Mouse (Mus musculus) limb, embryonic 12.5 days (tissue): ENCODE results near the gene Atp6v1g1. TPM values are rescaled to one million over a fixed set of nuclear protein-coding genes. Genes with fewer than 3 reads are reported as not detected.

Source experiments
- ATAC-seq: fragments of 200-750 bp; cut with Nextera tagmentation; 2 replicates; pipeline ENCODE4 v1.8.0; 2017; ENCODE audit warnings: low read depth, moderate TSS enrichment; ENCODE audit not compliant: insufficient number of reproducible peaks, insufficient read depth, low FRiP score, low TSS enrichment
- H3K27ac ChIP-seq: fragments of 300-500 bp; sonication (generic); 2 replicates; pipeline ENCODE4 v1.5.1; 2016; ENCODE audit warnings: mild to moderate bottlenecking, moderate library complexity
- H3K27me3 ChIP-seq: fragments of 300-500 bp; sonication (generic); 2 replicates; pipeline ENCODE4 v1.6.1; 2016; ENCODE audit warnings: mild to moderate bottlenecking, moderate library complexity
- H3K36me3 ChIP-seq: fragments of 300-500 bp; sonication (generic); 2 replicates; pipeline ENCODE4 v1.6.1; 2016; ENCODE audit warnings: mild to moderate bottlenecking, moderate library complexity
- H3K4me1 ChIP-seq: fragments of 300-500 bp; sonication (generic); replicated peaks from 2 replicates; pipeline ENCODE4 v1.6.1; 2016
- H3K4me2 ChIP-seq: fragments of 300-500 bp; sonication (generic); 2 replicates; pipeline ENCODE4 v1.6.1; 2016; ENCODE audit warnings: mild to moderate bottlenecking, moderate library complexity
- H3K4me3 ChIP-seq: fragments of 300-500 bp; sonication (generic); replicated peaks from 2 replicates; pipeline ENCODE4 v1.5.1; 2016; ENCODE audit warnings: mild to moderate bottlenecking
- H3K9ac ChIP-seq: fragments of 300-500 bp; sonication (generic); replicated peaks from 2 replicates; pipeline ENCODE4 v1.6.1; 2016; ENCODE audit warnings: mild to moderate bottlenecking, moderate library complexity
- H3K9me3 ChIP-seq: fragments of 300-500 bp; sonication (generic); 2 replicates; pipeline ENCODE4 v1.6.1; 2016; ENCODE audit warnings: mild to moderate bottlenecking, moderate library complexity
- WGBS: fragments of 180-500 bp; shearing (Covaris S2); methylation state at CpG from one replicate; pipeline ENCODE4 v1.1.7; 2016; 5-methylcytosine and 5-hydroxymethylcytosine counted together
- polyA plus RNA-seq: library from polyadenylated mRNA; unstranded; fragments of >200 nt; fragmentation: Nextera tagmentation; extraction: Ambion mirVana; gene quantifications from 2 replicates; pipeline ENCODE4 v1.2.1, GENCODE M21; 2016

Gene Atp6v1g1
- polyA plus RNA-seq, 1 experiment from 2014 or later: 317 TPM

GRCm38 (mm10) chr4:63515021-63515420, 29.6 kb upstream of the Atp6v1g1 start:
- H3K9me3 ChIP-seq: no peaks in the 10 kb centered on the region
- H3K4me1 ChIP-seq: peaks cover 12% of the 10 kb centered on the region; the same call in 1 of the 2 replicates
- H3K27ac ChIP-seq: no peak overlapping the region
- H3K27me3 ChIP-seq: no peaks in the 10 kb centered on the region
- no peak for ATAC-seq
- no peak overlapping the region for H3K4me3 ChIP-seq
- 82% methylated on average over 5 of the region's 5 CpGs for WGBS
- no peaks in the 10 kb centered on the region for H3K36me3 ChIP-seq
- no peak overlapping the region for H3K4me2 ChIP-seq
- H3K9ac ChIP-seq: 0 out of 2 replicates have a peak overlapping the region, but pooled peaks have one; percentile 31

- WGBS: 65% methylated on average over 2 of the region's 2 CpGs
- Histone ChIP-seq H3K9ac (no peak overlapping the region), H3K9me3 (no peaks in the 10 kb centered on the region), H3K4me3 (no peak overlapping the region), H3K27me3 (no peaks in the 10 kb centered on the region), H3K4me2 (no peak overlapping the region), H3K27ac (no peak overlapping the region), H3K36me3 (no peaks in the 10 kb centered on the region), H3K4me1 (no peaks in the 10 kb centered on the region)
- ATAC-seq: no peak
These were observed 22.7 kb upstream of the Atp6v1g1 start for GRCm38 (mm10) chr4:63521813-63522419.

- Histone ChIP-seq H3K4me1 (no peaks in the 10 kb centered on the region), H3K4me3 (no peak overlapping the region), H3K4me2 (no peak overlapping the region), H3K36me3 (no peaks in the 10 kb centered on the region), H3K9ac (no peak overlapping the region), H3K27ac (no peak overlapping the region), H3K9me3 (no peaks in the 10 kb centered on the region), H3K27me3 (no peaks in the 10 kb centered on the region)
- 81% methylated on average over 8 of the region's 8 CpGs for WGBS
- no peak for ATAC-seq
These were observed 19.1 kb upstream of the Atp6v1g1 start for GRCm38 (mm10) chr4:63525514-63525913.

GRCm38 (mm10) chr4:63528946-63529345, 15.6 kb upstream of the Atp6v1g1 start:
- no peaks in the 10 kb centered on the region for H3K36me3 ChIP-seq
- no peaks in the 10 kb centered on the region for H3K9me3 ChIP-seq
- ATAC-seq: no peak
- no peak overlapping the region for H3K4me3 ChIP-seq
- H3K4me1 ChIP-seq: no peaks in the 10 kb centered on the region
- no peak overlapping the region for H3K9ac ChIP-seq
- H3K27ac ChIP-seq: no peak overlapping the region
- 85% methylated on average over 6 of the region's 6 CpGs for WGBS
- H3K4me2 ChIP-seq: no peak overlapping the region
- H3K27me3 ChIP-seq: no peaks in the 10 kb centered on the region

GRCm38 (mm10) chr4:63530409-63530808, 14.2 kb upstream of the Atp6v1g1 start:
- H3K9me3 ChIP-seq: no peaks in the 10 kb centered on the region
- no peaks in the 10 kb centered on the region for H3K4me1 ChIP-seq
- no peak for ATAC-seq

GRCm38 (mm10) chr4:63537602-63538001, 7.0 kb upstream of the Atp6v1g1 start:
- no peak for ATAC-seq
- WGBS: 80% methylated on average over 4 of the region's 4 CpGs
- Histone ChIP-seq H3K9me3 (no peaks in the 10 kb centered on the region), H3K9ac (no peak overlapping the region), H3K27ac (no peak overlapping the region), H3K4me1 (no peaks in the 10 kb centered on the region), H3K4me3 (no peak overlapping the region), H3K4me2 (no peak overlapping the region), H3K27me3 (no peaks in the 10 kb centered on the region), H3K36me3 (no peaks in the 10 kb centered on the region)

More at GRCm38 (mm10) chr4:63530409-63530808, 14.2 kb upstream of the Atp6v1g1 start:
- Histone ChIP-seq H3K36me3 (no peaks in the 10 kb centered on the region), H3K9ac (no peak overlapping the region), H3K27ac (no peak overlapping the region), H3K27me3 (no peaks in the 10 kb centered on the region), H3K4me2 (no peak overlapping the region), H3K4me3 (no peak overlapping the region)
- WGBS: 75% methylated on average over 7 of the region's 7 CpGs

- WGBS: 52% methylated on average over 2 of the region's 2 CpGs
- no peak for ATAC-seq
- H3K27ac ChIP-seq: no peak overlapping the region
These were observed 2.4 kb upstream of the Atp6v1g1 start for GRCm38 (mm10) chr4:63542209-63542608.

GRCm38 (mm10) chr4:63543746-63544493, 652 bp upstream of the Atp6v1g1 start:
- Histone ChIP-seq H3K4me1 (peaks cover 27% of the 10 kb centered on the region), H3K4me2 (peak overlapping the region; percentile 83), H3K4me3 (peak overlapping the region; percentile 87), H3K9ac (no peak overlapping the region), H3K27ac (peak overlapping the region; percentile 81), H3K27me3 (no peaks in the 10 kb centered on the region), H3K36me3 (peaks cover 15% of the 10 kb centered on the region), H3K9me3 (no peaks in the 10 kb centered on the region)
- ATAC-seq: peak; percentile 72
- WGBS: 49% methylated on average over 10 of the region's 10 CpGs

More at GRCm38 (mm10) chr4:63542209-63542608, 2.4 kb upstream of the Atp6v1g1 start:
- Histone ChIP-seq H3K4me3 (no peak overlapping the region), H3K4me1 (peaks cover 24% of the 10 kb centered on the region), H3K36me3 (0 out of 2 replicates have a peak, but pooled peaks cover under 1% of the 10 kb centered on the region), H3K27me3 (no peaks in the 10 kb centered on the region), H3K4me2 (no peak overlapping the region), H3K9me3 (no peaks in the 10 kb centered on the region), H3K9ac (no peak overlapping the region)

GRCm38 (mm10) chr4:63545231-63545958, 823 bp downstream of the Atp6v1g1 start:
- Histone ChIP-seq H3K9me3 (no peaks in the 10 kb centered on the region), H3K4me2 (peak overlapping the region; percentile 83), H3K36me3 (peaks cover 25% of the 10 kb centered on the region), H3K27ac (peak overlapping the region; percentile 88), H3K4me3 (peak overlapping the region; percentile 87), H3K9ac (peak overlapping the region; percentile 90), H3K4me1 (peaks cover 27% of the 10 kb centered on the region), H3K27me3 (no peaks in the 10 kb centered on the region)
- ATAC-seq: no peak
- 22% methylated on average over 26 of the region's 26 CpGs for WGBS

GRCm38 (mm10) chr4:63546441-63547055, 2.0 kb downstream of the Atp6v1g1 start:
- Histone ChIP-seq H3K9ac (0 out of 2 replicates have a peak overlapping the region, but pooled peaks have one; percentile 90), H3K27ac (0 out of 2 replicates have a peak overlapping the region, but pooled peaks have one; percentile 12), H3K27me3 (no peaks in the 10 kb centered on the region), H3K4me2 (peak overlapping the region; percentile 83), H3K36me3 (peaks cover 36% of the 10 kb centered on the region), H3K4me1 (peaks cover 27% of the 10 kb centered on the region), H3K4me3 (peak overlapping the region; percentile 87; the same call in 1 of the 2 replicates), H3K9me3 (no peaks in the 10 kb centered on the region)
- ATAC-seq: no peak
- WGBS: 79% methylated on average over 6 of the region's 6 CpGs

GRCm38 (mm10) chr4:63547799-63548198, 3.2 kb downstream of the Atp6v1g1 start:
- no peaks in the 10 kb centered on the region for H3K27me3 ChIP-seq
- peaks cover 27% of the 10 kb centered on the region for H3K4me1 ChIP-seq
- peaks cover 48% of the 10 kb centered on the region for H3K36me3 ChIP-seq

More at GRCm38 (mm10) chr4:63547799-63548198, 3.2 kb downstream of the Atp6v1g1 start:
- 91% methylated on average over 1 of the region's 1 CpGs for WGBS
- Histone ChIP-seq H3K9me3 (no peaks in the 10 kb centered on the region), H3K4me3 (no peak overlapping the region), H3K9ac (no peak overlapping the region), H3K27ac (no peak overlapping the region), H3K4me2 (no peak overlapping the region)
- ATAC-seq: no peak
